Mouse (Mus musculus): ENCODE measurements around the gene Asgr1. TPM values are rescaled to one million over a fixed set of nuclear protein-coding genes. Genes with fewer than 3 reads are reported as not detected.

Gene Asgr1
- polyA plus RNA-seq, 1 experiment: 4.0 TPM

DNA sequence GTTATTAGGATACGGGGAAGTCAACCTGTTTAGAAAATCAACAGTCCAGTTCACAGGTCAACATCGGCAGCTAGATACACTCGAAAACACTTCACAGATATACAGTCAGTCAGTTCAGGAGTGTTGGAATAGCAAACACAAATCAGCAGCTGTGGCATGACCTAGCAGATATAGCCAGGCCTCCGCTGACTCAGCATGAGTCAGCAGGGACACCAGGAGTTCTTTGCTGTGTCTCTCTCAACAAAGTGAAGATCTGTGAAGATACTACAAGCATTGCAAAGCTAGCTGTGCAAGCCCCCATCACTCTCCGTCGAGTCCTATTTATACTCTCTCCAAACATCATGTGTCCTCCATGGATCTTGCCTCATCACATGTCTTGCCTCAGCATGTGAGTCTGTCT, 21.7 kb downstream of the Asgr1 start:
- H3K36me3 ChIP-seq (ENCODE audit: control insufficient read depth, insufficient read depth): no peaks in the 10 kb centered on the region
- TF ChIP-seq USF1 (IDR thresholded peaks at IDR 0.05; ENCODE audit: low read depth): no peak
- TF ChIP-seq CEBPB (IDR thresholded peaks at IDR 0.05; ENCODE audit: low read depth): no peak
- peak; percentile 14 for TF ChIP-seq MAX (IDR thresholded peaks at IDR 0.05)
- no peak for TF ChIP-seq MYOG (IDR thresholded peaks at IDR 0.05; ENCODE audit: control insufficient read depth, extremely low read depth, insufficient read length)
- no peak for TF ChIP-seq CTCF (IDR thresholded peaks at IDR 0.05; ENCODE audit: control insufficient read depth, insufficient read depth, insufficient read length)
- peak; percentile 98 for TF ChIP-seq FOSL1 (IDR thresholded peaks at IDR 0.05; ENCODE audit: insufficient read depth, low read length, poor library complexity, severe bottlenecking)
- peak; percentile 85 for TF ChIP-seq MYOD1 (IDR thresholded peaks at IDR 0.05; ENCODE audit: control insufficient read depth, insufficient read length, low read depth)
- no peak overlapping the region for H3K4me3 ChIP-seq (ENCODE audit: insufficient read depth, poor library complexity, severe bottlenecking)
- no peak overlapping the region for H3ac ChIP-seq (ENCODE audit: control insufficient read depth, insufficient read length, low read depth)
- H3K79me3 ChIP-seq (ENCODE audit: low read depth): no peaks in the 10 kb centered on the region
- no peaks in the 10 kb centered on the region for H3K27me3 ChIP-seq (ENCODE audit: control insufficient read depth, insufficient read depth, insufficient read length)
- H3K79me2 ChIP-seq (ENCODE audit: control insufficient read depth, insufficient read depth): no peaks in the 10 kb centered on the region

DNA sequence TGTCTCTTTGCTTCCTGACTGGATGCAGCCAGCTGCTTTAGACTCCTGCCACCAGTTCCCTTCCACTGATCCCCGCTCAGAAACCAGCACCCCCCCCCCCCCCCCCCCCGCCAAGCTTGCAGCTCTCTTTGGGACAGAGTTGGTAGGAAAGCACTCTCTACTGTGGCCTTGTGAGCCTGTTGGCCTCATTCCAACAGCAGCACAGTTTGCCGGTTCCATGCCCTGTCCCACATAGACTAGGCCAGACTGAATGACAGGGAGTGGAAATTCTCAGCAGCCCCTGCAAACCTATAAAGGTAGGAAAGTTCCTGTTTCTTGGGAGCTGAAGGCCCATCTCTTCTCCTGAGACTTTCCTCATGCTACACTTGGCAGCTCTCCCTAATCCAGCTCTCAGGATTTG, 23.6 kb downstream of the Asgr1 start:
- Histone ChIP-seq H3K79me2 (ENCODE audit: control insufficient read depth, insufficient read depth) (no peaks in the 10 kb centered on the region), H3ac (ENCODE audit: control insufficient read depth, insufficient read length, low read depth) (no peak overlapping the region), H3K36me3 (ENCODE audit: control insufficient read depth, insufficient read depth) (no peaks in the 10 kb centered on the region), H3K4me3 (ENCODE audit: insufficient read depth, poor library complexity, severe bottlenecking) (no peak overlapping the region), H3K79me3 (ENCODE audit: low read depth) (no peaks in the 10 kb centered on the region), H3K27me3 (ENCODE audit: control insufficient read depth, insufficient read depth, insufficient read length) (no peaks in the 10 kb centered on the region)
- no peak for TF ChIP-seq CEBPB (IDR thresholded peaks at IDR 0.05; ENCODE audit: low read depth)
- no peak for TF ChIP-seq USF1 (IDR thresholded peaks at IDR 0.05; ENCODE audit: low read depth)
- TF ChIP-seq MYOG (IDR thresholded peaks at IDR 0.05; ENCODE audit: control insufficient read depth, extremely low read depth, insufficient read length): no peak
- TF ChIP-seq FOSL1 (IDR thresholded peaks at IDR 0.05; ENCODE audit: insufficient read depth, low read length, poor library complexity, severe bottlenecking): no peak
- TF ChIP-seq CTCF (IDR thresholded peaks at IDR 0.05; ENCODE audit: control insufficient read depth, insufficient read depth, insufficient read length): no peak
- no peak for TF ChIP-seq MYOD1 (IDR thresholded peaks at IDR 0.05; ENCODE audit: control insufficient read depth, insufficient read length, low read depth)
- no peak for TF ChIP-seq MAX (IDR thresholded peaks at IDR 0.05)

DNA sequence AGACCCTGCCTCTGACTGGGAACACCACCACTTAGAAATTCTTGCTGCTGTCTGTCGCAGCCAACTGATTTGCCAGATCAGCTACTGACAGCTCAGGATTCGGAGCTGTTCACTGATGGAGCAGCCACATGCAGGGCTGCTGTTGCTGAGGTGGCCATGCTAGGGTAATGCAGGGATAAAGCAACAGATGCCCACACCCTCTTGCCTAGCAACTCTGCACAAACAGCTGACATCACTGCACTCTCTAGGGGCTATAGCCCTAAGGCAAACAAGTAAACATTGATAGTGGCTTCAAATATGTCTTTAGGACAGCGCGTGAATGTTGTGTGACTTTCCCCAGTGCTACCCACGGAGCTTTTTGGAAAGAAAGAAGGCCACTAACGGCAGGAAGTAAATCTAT, 25.3 kb downstream of the Asgr1 start:
- Histone ChIP-seq H3K27me3 (ENCODE audit: control insufficient read depth, insufficient read depth, insufficient read length) (no peaks in the 10 kb centered on the region), H3K79me2 (ENCODE audit: control insufficient read depth, insufficient read depth) (no peaks in the 10 kb centered on the region), H3ac (ENCODE audit: control insufficient read depth, insufficient read length, low read depth) (no peak overlapping the region), H3K4me3 (ENCODE audit: insufficient read depth, poor library complexity, severe bottlenecking) (no peak overlapping the region), H3K79me3 (ENCODE audit: low read depth) (no peaks in the 10 kb centered on the region), H3K36me3 (ENCODE audit: control insufficient read depth, insufficient read depth) (no peaks in the 10 kb centered on the region)
- TF ChIP-seq USF1 (IDR thresholded peaks at IDR 0.05; ENCODE audit: low read depth) (no peak), CEBPB (IDR thresholded peaks at IDR 0.05; ENCODE audit: low read depth) (no peak), MYOG (IDR thresholded peaks at IDR 0.05; ENCODE audit: control insufficient read depth, extremely low read depth, insufficient read length) (no peak), MYOD1 (IDR thresholded peaks at IDR 0.05; ENCODE audit: control insufficient read depth, insufficient read length, low read depth) (no peak), MAX (IDR thresholded peaks at IDR 0.05) (no peak), CTCF (IDR thresholded peaks at IDR 0.05; ENCODE audit: control insufficient read depth, insufficient read depth, insufficient read length) (no peak), FOSL1 (IDR thresholded peaks at IDR 0.05; ENCODE audit: insufficient read depth, low read length, poor library complexity, severe bottlenecking) (no peak)

DNA sequence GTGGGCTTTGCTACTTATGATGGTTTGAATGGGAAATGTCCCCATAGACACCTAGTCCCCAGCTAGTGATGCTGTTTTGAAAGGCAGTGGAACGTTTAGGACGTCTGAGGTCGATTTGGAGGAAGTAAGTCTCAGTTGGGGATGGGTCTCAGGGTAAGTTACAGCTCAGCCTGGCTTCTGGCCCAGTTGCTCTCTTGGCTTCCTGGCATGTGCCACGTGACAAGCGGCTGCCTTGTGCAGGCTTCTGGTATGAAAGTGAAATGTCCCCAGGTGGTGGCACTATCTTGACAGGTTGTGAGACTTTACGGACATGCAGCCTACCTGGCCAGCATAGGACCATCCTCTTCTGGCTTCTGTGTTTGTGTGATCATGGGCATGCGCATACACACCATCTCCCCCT, 26.0 kb downstream of the Asgr1 start:
- Histone ChIP-seq H3K4me3 (ENCODE audit: insufficient read depth, poor library complexity, severe bottlenecking) (no peak overlapping the region), H3K79me2 (ENCODE audit: control insufficient read depth, insufficient read depth) (no peaks in the 10 kb centered on the region), H3K79me3 (ENCODE audit: low read depth) (no peaks in the 10 kb centered on the region), H3K36me3 (ENCODE audit: control insufficient read depth, insufficient read depth) (no peaks in the 10 kb centered on the region), H3K27me3 (ENCODE audit: control insufficient read depth, insufficient read depth, insufficient read length) (no peaks in the 10 kb centered on the region), H3ac (ENCODE audit: control insufficient read depth, insufficient read length, low read depth) (no peak overlapping the region)
- TF ChIP-seq MYOD1 (IDR thresholded peaks at IDR 0.05; ENCODE audit: control insufficient read depth, insufficient read length, low read depth) (no peak), MAX (IDR thresholded peaks at IDR 0.05) (peak; percentile 12), MYOG (IDR thresholded peaks at IDR 0.05; ENCODE audit: control insufficient read depth, extremely low read depth, insufficient read length) (no peak), USF1 (IDR thresholded peaks at IDR 0.05; ENCODE audit: low read depth) (peak; percentile 51)

DNA sequence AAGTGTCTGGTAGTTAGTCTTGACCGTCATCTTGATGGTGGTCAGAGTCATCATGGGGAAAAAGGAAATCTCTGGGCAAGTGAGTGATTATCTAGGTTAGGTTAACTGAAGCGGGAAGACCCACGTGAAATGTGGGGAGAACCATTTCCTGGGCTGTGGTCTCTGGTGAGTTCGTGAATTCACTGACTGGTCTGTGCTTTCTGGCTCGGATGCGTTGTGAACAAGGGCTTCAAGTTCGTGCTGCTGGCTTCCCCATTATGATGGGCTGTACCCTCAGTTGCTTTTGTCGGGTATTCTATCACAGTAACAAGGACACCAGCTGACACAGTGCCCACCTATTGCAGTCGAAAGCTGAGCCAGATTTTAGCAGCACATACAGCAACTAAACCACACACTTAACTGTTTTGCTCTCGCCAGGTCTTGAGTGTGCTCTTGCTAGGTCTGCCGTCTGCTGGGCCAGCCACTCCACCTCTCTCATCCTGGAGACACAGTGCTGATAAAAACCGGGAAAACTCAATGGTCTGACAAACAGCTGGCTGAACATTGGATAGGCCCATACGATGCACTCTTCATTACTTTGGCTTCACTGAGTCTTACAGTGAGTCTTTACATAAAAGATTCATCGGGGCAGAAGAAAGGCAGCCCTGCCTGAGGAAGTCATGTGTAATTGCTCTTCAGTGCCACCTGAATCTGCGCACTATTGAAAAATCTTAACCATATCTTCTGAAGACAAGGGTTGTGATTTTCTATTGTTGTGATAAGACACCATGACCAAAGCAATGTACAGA, 27.1 kb downstream of the Asgr1 start:
- no peaks in the 10 kb centered on the region for H3K27me3 ChIP-seq (ENCODE audit: control insufficient read depth, insufficient read depth, insufficient read length)
- H3K36me3 ChIP-seq (ENCODE audit: control insufficient read depth, insufficient read depth): no peaks in the 10 kb centered on the region
- no peak overlapping the region for H3K4me3 ChIP-seq (ENCODE audit: insufficient read depth, poor library complexity, severe bottlenecking)
- H3K79me3 ChIP-seq (ENCODE audit: low read depth): no peaks in the 10 kb centered on the region
- TF ChIP-seq FOSL1 (IDR thresholded peaks at IDR 0.05; ENCODE audit: insufficient read depth, low read length, poor library complexity, severe bottlenecking) (no peak), CTCF (IDR thresholded peaks at IDR 0.05; ENCODE audit: control insufficient read depth, insufficient read depth, insufficient read length) (no peak), MYOD1 (IDR thresholded peaks at IDR 0.05; ENCODE audit: control insufficient read depth, insufficient read length, low read depth) (no peak), CEBPB (IDR thresholded peaks at IDR 0.05; ENCODE audit: low read depth) (no peak), USF1 (IDR thresholded peaks at IDR 0.05; ENCODE audit: low read depth) (no peak), MYOG (IDR thresholded peaks at IDR 0.05; ENCODE audit: control insufficient read depth, extremely low read depth, insufficient read length) (no peak), MAX (IDR thresholded peaks at IDR 0.05) (no peak)
- H3K79me2 ChIP-seq (ENCODE audit: control insufficient read depth, insufficient read depth): no peaks in the 10 kb centered on the region
- no peak overlapping the region for H3ac ChIP-seq (ENCODE audit: control insufficient read depth, insufficient read length, low read depth)

Measured in C2C12 (cell line).